Mouse (Mus musculus) 3134 (cell line): ENCODE data around the gene Tmem212.

ENCODE experiments used
- DNase-seq: peaks from one replicate; pipeline ENCODE4 v3.0.0-alpha.2; 2011; ENCODE audit warnings: low spot score; ENCODE audit not compliant: insufficient read length; ENCODE audit errors: extremely low read depth

The Tmem212 gene

GRCm38 (mm10) chr3:27854431-27855180 lies 41.6 kb downstream of the Tmem212 start:
- DNase-seq = no peak

GRCm38 (mm10) chr3:27843266-27843665 lies 52.9 kb downstream of the Tmem212 start:
- DNase-seq = no peak

GRCm38 (mm10) chr3:27842856-27843255 lies 53.3 kb downstream of the Tmem212 start:
- DNase-seq = no peak

- DNase-seq = no peak
Observed at GRCm38 (mm10) chr3:27840311-27840710, 55.9 kb downstream of the Tmem212 start.

GRCm38 (mm10) chr3:27839795-27840194 lies 56.4 kb downstream of the Tmem212 start:
- no peak for DNase-seq

- DNase-seq = no peak
Observed at GRCm38 (mm10) chr3:27839231-27839630, 56.9 kb downstream of the Tmem212 start.

- no peak for DNase-seq
Observed at GRCm38 (mm10) chr3:27836297-27836696, 59.9 kb downstream of the Tmem212 start.

GRCm38 (mm10) chr3:27835786-27836185 lies 60.4 kb downstream of the Tmem212 start:
- no peak for DNase-seq

- peak; percentile 46 for DNase-seq
Observed at GRCm38 (mm10) chr3:27828755-27829154, 67.4 kb downstream of the Tmem212 start.

GRCm38 (mm10) chr3:27827236-27827635 lies 68.9 kb downstream of the Tmem212 start:
- DNase-seq = no peak

- no peak for DNase-seq
Observed at GRCm38 (mm10) chr3:27825985-27826384, 70.2 kb downstream of the Tmem212 start.
